Mouse (Mus musculus): ENCODE results near the gene Nthl1.
A peak's percentile ranks its signal among the peaks of the same experiment; 100 is the strongest.

The Nthl1 gene

GRCm38 (mm10) chr17:24628646-24629045 lies 3.8 kb upstream of the Nthl1 start:
- DNase-seq (ENCODE audit: low spot score in 2 of 2) = peak; percentile 61 to 72

- no peak for DNase-seq (ENCODE audit: low spot score in 2 of 2)
These were observed 2.4 kb upstream of the Nthl1 start for GRCm38 (mm10) chr17:24630072-24630471.

GRCm38 (mm10) chr17:24632813-24633449 lies 451 bp downstream of the Nthl1 start:
- peak; percentile 56 to 77 for DNase-seq (ENCODE audit: low spot score in 2 of 2)

DNA sequence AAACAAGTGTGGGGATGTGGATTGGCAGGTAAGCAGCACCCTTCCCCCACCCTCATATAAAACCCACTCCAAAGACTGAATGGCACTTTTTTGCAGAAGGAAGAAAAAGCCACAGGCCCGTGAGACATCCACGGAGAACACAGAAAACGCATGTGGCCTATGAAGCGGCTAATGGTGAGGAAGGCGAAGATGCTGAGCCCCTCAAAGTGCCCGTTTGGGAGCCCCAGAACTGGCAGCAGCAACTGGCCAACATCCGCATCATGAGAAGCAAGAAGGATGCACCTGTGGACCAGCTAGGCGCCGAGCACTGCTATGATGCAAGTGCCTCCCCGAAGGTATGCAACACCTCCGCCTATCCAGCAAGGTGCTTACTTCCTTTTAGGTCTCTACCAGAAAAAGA lies 1.4 kb downstream of the Nthl1 start:
- DNase-seq (ENCODE audit: low spot score in 2 of 2) = no peak

DNA sequence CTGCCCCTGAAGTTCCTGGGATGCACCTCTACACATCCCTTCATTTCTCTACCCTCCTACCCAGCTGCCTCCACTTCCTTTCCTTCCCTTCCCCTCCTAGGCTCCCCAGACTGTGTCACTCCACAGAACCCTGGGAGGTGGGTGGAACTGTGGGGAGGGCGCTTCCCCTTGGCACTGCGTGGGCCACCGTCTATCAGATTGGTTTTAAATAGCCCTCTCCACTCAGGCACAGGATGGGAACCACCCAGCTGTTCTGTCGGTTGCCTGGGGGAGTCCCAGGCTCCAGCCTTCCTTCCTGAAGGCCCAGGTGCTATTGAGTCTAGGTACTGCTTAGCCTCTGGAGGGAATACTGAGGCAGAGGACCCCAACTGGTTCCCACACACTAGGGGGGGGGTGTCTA lies 2.5 kb downstream of the Nthl1 start:
- no peak for DNase-seq (ENCODE audit: low spot score in 2 of 2)

DNA sequence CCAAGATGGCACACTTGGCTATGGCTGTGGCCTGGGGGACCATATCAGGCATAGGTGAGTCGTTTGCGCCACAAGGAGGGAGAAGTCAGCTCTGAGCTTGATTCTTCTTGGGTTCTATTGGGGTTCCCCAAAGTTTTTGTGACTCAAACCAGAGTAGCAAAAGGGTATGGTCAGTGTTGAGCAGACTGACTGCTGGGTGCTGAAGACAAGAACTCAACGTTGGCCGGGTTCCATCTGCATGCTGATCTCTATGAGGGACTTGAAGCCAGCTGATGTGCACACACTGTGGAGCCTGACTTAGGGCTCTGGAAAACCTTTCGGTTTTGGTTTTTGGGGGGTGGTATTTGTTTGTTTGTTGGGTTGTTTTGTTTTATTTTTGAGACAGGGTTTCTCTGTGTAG lies 3.2 kb downstream of the Nthl1 start:
- DNase-seq (ENCODE audit: low spot score in 2 of 2) = no peak

DNA sequence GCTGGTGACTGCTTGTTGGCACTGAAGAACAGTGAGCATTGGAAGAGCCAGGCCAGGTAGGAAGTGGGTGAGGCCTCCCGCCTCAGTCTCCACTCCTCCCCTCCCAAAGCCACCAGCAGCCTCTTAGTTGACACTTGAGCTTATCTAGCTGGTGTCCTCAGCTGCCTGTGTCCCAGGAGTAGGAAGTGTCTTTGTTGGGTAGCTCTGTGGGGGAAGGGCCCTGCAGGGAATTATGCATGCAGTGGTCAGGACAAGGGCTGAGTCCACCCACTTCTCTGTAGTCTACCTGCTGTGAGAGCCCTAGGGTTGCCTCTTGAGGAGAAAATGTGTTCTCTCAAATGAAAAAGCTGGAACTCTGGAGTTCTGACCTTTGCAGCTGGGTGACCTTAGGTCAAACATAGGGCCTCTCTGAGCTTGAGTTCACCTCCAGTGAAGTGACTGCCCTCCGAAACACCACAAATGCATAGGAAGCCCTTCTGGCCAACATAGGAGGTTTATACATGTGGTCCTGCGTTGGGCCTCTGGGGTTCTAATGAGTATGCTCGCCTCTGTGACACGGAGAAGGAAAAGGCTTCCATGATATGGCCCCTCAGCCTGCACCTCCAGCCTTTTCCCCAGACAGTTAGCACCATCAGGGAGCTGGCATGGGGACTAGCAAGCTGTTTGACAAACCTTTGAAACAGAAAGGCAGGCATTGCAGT lies 4.5 kb downstream of the Nthl1 start:
- no peak for DNase-seq (ENCODE audit: low spot score in 2 of 2)

GRCm38 (mm10) chr17:24638214-24638613 lies 5.7 kb downstream of the Nthl1 start:
- no peak for DNase-seq (ENCODE audit: low spot score in 2 of 2)

GRCm38 (mm10) chr17:24638840-24639239 lies 6.4 kb downstream of the Nthl1 start:
- peak in 1 of 2 experiments; percentile 39 for DNase-seq (ENCODE audit: low spot score in 2 of 2)

DNA sequence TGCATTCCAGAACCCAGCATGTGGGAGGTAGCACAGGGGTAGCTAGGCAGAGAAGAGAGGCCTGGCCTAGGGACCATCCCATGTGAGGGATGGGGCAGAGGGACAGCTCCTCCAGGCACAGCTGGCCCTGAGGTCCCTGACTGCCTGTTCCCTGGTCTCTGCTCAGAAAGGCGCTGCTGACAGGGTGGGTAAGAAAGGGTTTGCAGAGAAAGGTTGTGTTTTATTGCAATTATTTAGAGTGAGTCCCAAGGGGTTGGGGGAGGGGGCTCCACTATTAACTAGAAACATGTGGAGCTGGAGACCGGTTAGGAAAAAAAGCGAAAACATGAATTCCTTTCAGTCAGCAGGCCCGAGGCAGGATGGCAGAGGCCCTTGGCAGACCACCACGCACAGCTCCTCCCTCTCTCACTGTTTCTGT lies 7.1 kb downstream of the Nthl1 start:
- DNase-seq (ENCODE audit: low spot score in 2 of 2) = no peak

GRCm38 (mm10) chr17:24640119-24640518 lies 7.6 kb downstream of the Nthl1 start:
- no peak for DNase-seq (ENCODE audit: low spot score in 2 of 2)

- DNase-seq (ENCODE audit: low spot score in 2 of 2) = no peak
These were observed 8.1 kb downstream of the Nthl1 start for GRCm38 (mm10) chr17:24640581-24640980.

GRCm38 (mm10) chr17:24641944-24642343 lies 9.5 kb downstream of the Nthl1 start:
- DNase-seq (ENCODE audit: low spot score in 2 of 2) = no peak

DNA sequence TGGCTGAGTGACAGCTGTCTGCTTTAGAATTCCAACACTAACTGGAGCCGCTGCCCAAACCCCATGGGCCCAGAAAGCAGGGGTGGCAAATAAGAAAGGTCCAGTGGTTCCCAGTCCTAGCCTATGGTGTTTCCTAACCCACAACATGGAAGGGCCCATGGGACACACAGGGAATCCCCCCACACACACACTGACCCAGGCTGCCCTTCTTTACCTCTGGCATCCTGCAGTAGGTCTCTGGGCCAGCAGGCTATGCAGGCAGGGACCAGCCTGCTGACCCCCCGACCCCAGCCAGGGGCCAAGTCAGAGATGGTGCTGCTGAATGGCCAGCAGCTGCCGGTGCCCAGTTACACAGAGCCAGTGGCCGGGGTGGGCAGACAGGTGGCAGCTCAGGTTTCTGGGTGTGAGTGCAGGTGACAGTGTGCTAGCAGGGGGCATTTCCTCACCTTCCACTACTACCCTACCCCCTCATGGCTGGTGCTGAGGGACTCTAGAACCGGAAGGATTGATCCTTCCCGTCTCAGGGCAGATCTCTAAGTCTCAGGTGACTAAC lies 10.4 kb downstream of the Nthl1 start:
- no peak for DNase-seq (ENCODE audit: low spot score in 2 of 2)

DNA sequence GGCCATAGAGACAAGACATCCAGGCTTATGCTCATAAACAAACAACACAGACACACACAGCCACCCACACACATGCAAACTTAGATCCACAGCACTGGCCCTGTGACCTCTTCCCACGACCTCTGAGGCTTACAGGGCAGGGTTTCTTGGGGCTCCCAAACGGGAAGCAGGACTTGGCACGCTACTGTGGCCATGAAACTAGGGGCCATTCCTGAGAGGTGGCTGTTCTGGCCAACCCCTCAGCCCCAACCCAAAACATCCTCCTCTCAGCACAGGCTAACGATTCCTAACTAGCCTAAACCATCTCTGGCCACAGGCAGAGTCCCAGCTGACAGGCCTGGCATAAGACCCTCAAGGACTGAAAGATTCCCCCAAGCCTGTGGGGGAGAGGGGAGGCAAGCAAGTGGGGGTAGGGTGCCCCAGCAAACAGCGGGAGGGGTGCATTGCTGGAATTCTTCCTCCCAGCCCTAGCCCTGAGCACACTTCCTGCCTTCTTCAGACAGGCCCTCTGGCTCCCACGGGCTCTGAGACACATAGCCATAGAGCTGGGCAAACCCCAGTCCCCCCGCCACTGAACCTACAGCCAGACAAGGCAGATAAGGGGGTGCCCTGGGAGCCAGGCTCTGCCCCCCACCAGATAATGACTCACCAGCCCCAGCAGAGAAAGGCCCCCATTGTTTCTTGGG lies 11.7 kb downstream of the Nthl1 start:
- DNase-seq (ENCODE audit: low spot score in 2 of 2) = no peak

DNA sequence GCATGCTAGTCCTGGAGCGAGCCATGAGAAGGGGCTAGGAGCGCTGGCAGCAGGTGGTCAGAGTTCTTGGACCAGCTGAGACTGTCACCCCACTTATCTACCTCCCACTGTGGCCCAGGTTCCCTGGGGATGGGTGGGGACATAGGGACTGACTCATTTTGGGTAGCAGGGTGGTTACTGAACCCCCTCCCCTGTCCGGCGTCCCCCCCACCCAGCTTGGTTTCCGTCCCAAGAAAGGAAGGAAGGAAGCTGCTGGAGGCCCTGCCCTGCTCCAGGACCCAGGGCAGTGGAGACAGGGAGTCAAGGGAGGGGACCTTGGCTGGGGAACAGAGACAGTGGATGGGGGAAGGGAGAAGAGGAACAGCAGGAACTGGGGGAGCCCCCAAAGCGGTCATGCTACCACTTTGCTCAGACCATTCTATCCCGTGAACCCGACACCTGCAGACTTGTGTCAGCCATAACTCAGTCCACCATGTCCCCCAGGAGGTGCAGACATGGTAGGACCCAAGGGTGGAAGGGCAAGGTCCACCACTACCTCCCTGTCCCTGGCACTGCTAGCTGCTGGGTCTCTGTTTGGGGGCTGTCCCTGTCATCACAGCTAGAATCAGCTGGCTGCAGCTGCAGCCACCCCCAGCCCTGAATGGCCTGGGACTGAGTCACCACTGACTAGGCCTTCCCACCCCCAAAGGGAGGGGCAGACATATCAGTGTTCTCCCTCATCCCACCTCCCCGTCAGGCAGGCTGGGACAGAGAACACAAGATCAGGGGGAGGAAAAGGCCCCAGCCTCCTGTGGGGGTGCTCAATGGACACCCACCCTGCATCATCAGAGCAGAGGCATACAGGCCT lies 12.6 kb downstream of the Nthl1 start:
- DNase-seq (ENCODE audit: low spot score in 2 of 2) = no peak

DNA sequence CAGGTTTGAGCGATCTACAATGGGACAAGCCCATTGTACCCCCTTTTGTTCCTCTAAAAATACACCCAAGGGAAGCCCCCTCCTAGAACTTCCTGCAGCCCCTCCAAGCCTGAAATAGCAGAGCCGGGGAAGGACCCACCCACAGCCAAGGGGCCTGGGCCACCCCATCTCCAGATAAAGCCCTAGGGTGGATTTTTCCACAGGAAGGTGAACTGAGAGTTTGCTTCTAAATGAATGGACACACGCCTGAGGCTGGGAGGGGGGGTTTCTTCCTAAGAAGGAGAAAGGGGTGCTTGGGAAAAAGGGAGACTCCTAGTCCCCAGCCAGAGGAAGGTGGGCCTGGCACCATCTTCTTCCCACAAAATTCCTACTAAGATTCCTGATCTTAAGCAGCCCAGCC lies 13.4 kb downstream of the Nthl1 start:
- DNase-seq (ENCODE audit: low spot score in 2 of 2) = no peak

GRCm38 (mm10) chr17:24646381-24646780 lies 13.9 kb downstream of the Nthl1 start:
- no peak for DNase-seq (ENCODE audit: low spot score in 2 of 2)

DNA sequence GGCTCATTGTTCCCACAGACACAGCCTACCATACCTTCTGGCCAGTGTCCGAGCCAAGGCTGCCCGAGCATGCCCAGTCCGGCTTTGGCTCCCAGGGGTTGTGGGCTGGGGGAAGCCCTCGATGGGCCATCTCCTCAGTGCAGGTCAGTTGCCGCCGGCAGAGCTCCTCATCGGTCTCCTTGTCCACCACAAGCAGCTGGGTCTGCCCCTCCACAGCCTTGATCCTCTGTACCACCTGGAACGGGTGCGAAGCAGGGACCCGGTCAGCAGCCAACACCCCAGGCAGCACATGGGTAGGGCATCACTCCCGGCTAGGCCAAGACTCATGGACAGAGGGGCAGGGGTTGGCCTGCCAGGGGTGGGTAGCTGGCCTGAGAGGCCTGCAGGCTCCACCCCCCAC lies 15.0 kb downstream of the Nthl1 start:
- DNase-seq (ENCODE audit: low spot score in 2 of 2) = no peak

DNA sequence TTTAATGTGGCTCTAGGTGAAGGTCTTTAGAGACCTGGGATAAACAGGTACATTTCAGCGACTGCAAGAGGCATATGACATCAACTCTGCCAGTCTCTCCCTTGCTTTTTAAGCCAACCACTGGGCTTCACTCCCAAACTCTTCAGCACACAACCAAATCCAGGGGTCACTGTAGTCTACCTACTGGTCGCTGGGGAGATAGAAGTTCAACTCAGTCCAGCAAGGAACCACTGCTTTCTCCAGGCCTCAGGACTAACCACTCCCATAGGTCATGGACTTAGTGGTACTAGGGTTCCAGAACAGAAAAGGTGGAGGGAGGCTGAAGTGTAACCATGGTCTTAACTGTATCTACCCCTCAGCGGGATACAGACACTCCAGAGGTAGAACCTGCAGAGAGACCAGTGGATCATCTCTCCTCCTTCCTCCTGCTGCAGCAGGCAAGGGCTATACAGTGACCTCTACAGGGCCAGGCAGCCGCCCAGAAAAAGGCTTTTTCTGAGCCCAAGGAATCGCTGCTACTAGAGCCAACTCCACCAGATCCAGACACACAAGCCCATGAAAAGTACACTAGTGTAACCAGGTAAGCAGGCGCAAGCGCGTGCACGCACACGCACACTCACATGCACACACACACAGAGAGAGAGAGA lies 16.4 kb downstream of the Nthl1 start:
- DNase-seq (ENCODE audit: low spot score in 2 of 2) = no peak

GRCm38 (mm10) chr17:24649581-24650069 lies 17.1 kb downstream of the Nthl1 start:
- DNase-seq (ENCODE audit: low spot score in 2 of 2) = peak; percentile 48 to 50

All from urinary bladder, postnatal 36 days (tissue).